Mouse (Mus musculus): ENCODE data around the gene Arrb1. TPM values are rescaled to one million over a fixed set of nuclear protein-coding genes. Genes with fewer than 3 reads are reported as not detected.
A peak's percentile ranks its signal among the peaks of the same experiment; 100 is the strongest.

Gene Arrb1
- polyA plus RNA-seq, 1 experiment: 29.6 TPM

- no peaks in the 10 kb centered on the region for H3K36me3 ChIP-seq (ENCODE audit: control insufficient read depth, insufficient read depth, low read length)
Measured at GRCm38 (mm10) chr7:99534501-99534900, 765 bp upstream of the Arrb1 start.

DNA sequence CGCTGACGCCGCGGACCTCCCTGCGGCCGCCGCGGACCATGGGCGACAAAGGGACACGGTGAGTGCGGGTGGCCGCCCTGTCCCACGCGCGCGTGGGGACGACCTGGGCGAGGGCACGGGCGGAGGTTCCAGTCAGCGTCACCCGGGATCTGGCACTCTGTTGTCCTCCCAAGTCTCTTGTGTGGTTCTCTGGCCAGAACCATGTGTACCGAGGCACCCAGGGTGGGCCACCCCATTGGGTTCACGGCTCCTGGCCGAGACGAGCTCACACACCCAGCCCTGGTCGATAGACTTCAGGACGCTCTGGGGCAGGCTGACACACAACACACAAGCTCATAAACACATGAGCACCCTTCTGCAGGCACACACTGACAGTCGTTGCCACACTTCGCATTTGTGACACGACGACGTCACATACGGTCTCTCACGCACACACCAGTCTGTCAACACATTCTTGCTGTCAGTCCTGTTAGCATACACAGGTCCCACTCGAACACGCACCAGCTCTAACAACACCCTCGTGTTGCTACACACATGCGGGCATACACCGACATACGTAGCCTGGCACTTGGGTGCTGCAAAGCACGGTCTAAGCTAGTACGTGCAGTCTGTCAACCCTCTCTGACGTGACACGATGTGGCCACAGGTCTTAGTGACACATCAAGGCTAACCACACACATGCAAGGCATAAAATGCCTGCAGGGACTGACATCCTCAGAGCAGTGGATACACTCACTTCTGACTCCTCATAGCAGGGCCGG is 655 bp downstream of the Arrb1 start:
- H3K27ac ChIP-seq (ENCODE audit: control insufficient read depth, insufficient read depth, low read length): no peak overlapping the region
- no peak for TF ChIP-seq CTCF (IDR thresholded peaks at IDR 0.05; ENCODE audit: borderline replicate concordance, control insufficient read depth, extremely low read depth, insufficient read depth, low read length, poor library complexity)
- TF ChIP-seq POLR2A (IDR thresholded peaks at IDR 0.05; ENCODE audit: control insufficient read depth, extremely low read depth, insufficient read depth, low read length, poor library complexity): no peak
- no peaks in the 10 kb centered on the region for H3K27me3 ChIP-seq (ENCODE audit: control insufficient read depth, insufficient read depth, low read length)
- peak; percentile 49 for DNase-seq
- peak overlapping the region; percentile 75 for H3K4me3 ChIP-seq (ENCODE audit: control insufficient read depth, insufficient read depth, low read length)
- WGBS: 5% methylated on average over 46 of the region's 46 CpGs
- no peaks in the 10 kb centered on the region for H3K36me3 ChIP-seq (ENCODE audit: control insufficient read depth, insufficient read depth, low read length)
- peaks cover 34% of the 10 kb centered on the region for H3K4me1 ChIP-seq (replicated peaks; ENCODE audit: control insufficient read depth, insufficient read depth, low read length)

More at GRCm38 (mm10) chr7:99534501-99534900, 765 bp upstream of the Arrb1 start:
- H3K4me3 ChIP-seq (ENCODE audit: control insufficient read depth, insufficient read depth, low read length): no peak overlapping the region
- H3K27me3 ChIP-seq (ENCODE audit: control insufficient read depth, insufficient read depth, low read length): no peaks in the 10 kb centered on the region
- DNase-seq: no peak
- peak overlapping the region; percentile 65 for H3K27ac ChIP-seq (ENCODE audit: control insufficient read depth, insufficient read depth, low read length)
- peaks cover 31% of the 10 kb centered on the region for H3K4me1 ChIP-seq (replicated peaks; ENCODE audit: control insufficient read depth, insufficient read depth, low read length)
- whole genome bisulfite sequencing: 64% methylated on average over 5 of the region's 5 CpGs
- no peak for TF ChIP-seq POLR2A (IDR thresholded peaks at IDR 0.05; ENCODE audit: control insufficient read depth, extremely low read depth, insufficient read depth, low read length, poor library complexity)
- TF ChIP-seq CTCF (IDR thresholded peaks at IDR 0.05; ENCODE audit: borderline replicate concordance, control insufficient read depth, extremely low read depth, insufficient read depth, low read length, poor library complexity): no peak

GRCm38 (mm10) chr7:99537183-99537756 is 2.0 kb downstream of the Arrb1 start:
- no peaks in the 10 kb centered on the region for H3K36me3 ChIP-seq (ENCODE audit: control insufficient read depth, insufficient read depth, low read length)
- peaks cover 26% of the 10 kb centered on the region for H3K4me1 ChIP-seq (replicated peaks; ENCODE audit: control insufficient read depth, insufficient read depth, low read length)
- no peak overlapping the region for H3K4me3 ChIP-seq (ENCODE audit: control insufficient read depth, insufficient read depth, low read length)
- no peaks in the 10 kb centered on the region for H3K27me3 ChIP-seq (ENCODE audit: control insufficient read depth, insufficient read depth, low read length)
- 89% methylated on average over 5 of the region's 5 CpGs for WGBS
- no peak overlapping the region for H3K27ac ChIP-seq (ENCODE audit: control insufficient read depth, insufficient read depth, low read length)
- DNase-seq: no peak
- TF ChIP-seq POLR2A (IDR thresholded peaks at IDR 0.05; ENCODE audit: control insufficient read depth, extremely low read depth, insufficient read depth, low read length, poor library complexity): no peak
- TF ChIP-seq CTCF (IDR thresholded peaks at IDR 0.05; ENCODE audit: borderline replicate concordance, control insufficient read depth, extremely low read depth, insufficient read depth, low read length, poor library complexity): no peak

- TF ChIP-seq POLR2A (IDR thresholded peaks at IDR 0.05; ENCODE audit: control insufficient read depth, extremely low read depth, insufficient read depth, low read length, poor library complexity) (no peak), CTCF (IDR thresholded peaks at IDR 0.05; ENCODE audit: borderline replicate concordance, control insufficient read depth, extremely low read depth, insufficient read depth, low read length, poor library complexity) (no peak)
- no peak overlapping the region for H3K27ac ChIP-seq (ENCODE audit: control insufficient read depth, insufficient read depth, low read length)
- WGBS: 95% methylated on average over 4 of the region's 4 CpGs
- H3K4me3 ChIP-seq (ENCODE audit: control insufficient read depth, insufficient read depth, low read length): no peak overlapping the region
- no peaks in the 10 kb centered on the region for H3K36me3 ChIP-seq (ENCODE audit: control insufficient read depth, insufficient read depth, low read length)
- no peaks in the 10 kb centered on the region for H3K27me3 ChIP-seq (ENCODE audit: control insufficient read depth, insufficient read depth, low read length)
- no peak for DNase-seq
- peaks cover 26% of the 10 kb centered on the region for H3K4me1 ChIP-seq (replicated peaks; ENCODE audit: control insufficient read depth, insufficient read depth, low read length)
Measured at GRCm38 (mm10) chr7:99538421-99538820, 3.2 kb downstream of the Arrb1 start.

DNA sequence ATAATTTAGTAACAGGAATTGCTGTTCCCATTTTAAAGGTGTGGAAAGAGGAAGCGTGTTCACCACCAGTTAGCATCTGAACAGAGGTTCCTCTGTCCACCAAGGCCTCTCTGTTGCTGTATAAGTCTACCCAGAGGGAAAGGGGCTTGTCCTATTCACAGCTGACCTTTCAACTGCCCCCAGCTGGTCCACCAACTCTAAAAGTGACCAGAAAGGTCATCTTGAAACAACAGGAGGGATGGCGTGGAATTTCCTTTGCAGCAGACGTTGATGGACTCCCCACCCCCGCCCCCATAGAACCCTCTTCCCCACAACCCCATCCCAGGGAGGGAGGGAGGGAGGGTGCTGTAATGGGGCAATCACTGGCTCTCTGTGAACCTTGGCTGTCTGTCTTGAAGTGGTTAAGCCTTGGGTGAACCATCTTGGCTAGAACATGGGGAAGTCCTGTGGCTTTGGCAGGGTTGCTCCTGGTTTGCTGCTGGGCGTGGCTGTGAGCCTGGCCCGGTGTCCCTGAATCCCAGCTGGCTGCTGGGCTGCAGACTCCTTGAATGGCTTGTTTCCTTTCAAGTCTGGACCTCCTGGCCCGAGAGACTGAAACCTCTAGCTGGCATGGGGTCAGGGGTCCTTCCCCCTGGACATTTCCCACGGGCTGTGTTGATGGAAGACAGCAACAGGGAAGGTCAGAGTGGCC is 4.1 kb downstream of the Arrb1 start:
- H3K4me3 ChIP-seq (ENCODE audit: control insufficient read depth, insufficient read depth, low read length): no peak overlapping the region
- no peak for DNase-seq
- no peaks in the 10 kb centered on the region for H3K36me3 ChIP-seq (ENCODE audit: control insufficient read depth, insufficient read depth, low read length)
- WGBS: 24% methylated on average over 8 of the region's 8 CpGs
- H3K4me1 ChIP-seq (replicated peaks; ENCODE audit: control insufficient read depth, insufficient read depth, low read length): peaks cover 21% of the 10 kb centered on the region
- no peaks in the 10 kb centered on the region for H3K27me3 ChIP-seq (ENCODE audit: control insufficient read depth, insufficient read depth, low read length)
- no peak overlapping the region for H3K27ac ChIP-seq (ENCODE audit: control insufficient read depth, insufficient read depth, low read length)
- TF ChIP-seq CTCF (IDR thresholded peaks at IDR 0.05; ENCODE audit: borderline replicate concordance, control insufficient read depth, extremely low read depth, insufficient read depth, low read length, poor library complexity) (no peak), POLR2A (IDR thresholded peaks at IDR 0.05; ENCODE audit: control insufficient read depth, extremely low read depth, insufficient read depth, low read length, poor library complexity) (no peak)

GRCm38 (mm10) chr7:99540016-99540415 is 4.8 kb downstream of the Arrb1 start:
- Histone ChIP-seq H3K36me3 (ENCODE audit: control insufficient read depth, insufficient read depth, low read length) (no peaks in the 10 kb centered on the region), H3K4me1 (replicated peaks; ENCODE audit: control insufficient read depth, insufficient read depth, low read length) (peaks cover 16% of the 10 kb centered on the region), H3K4me3 (ENCODE audit: control insufficient read depth, insufficient read depth, low read length) (no peak overlapping the region), H3K27me3 (ENCODE audit: control insufficient read depth, insufficient read depth, low read length) (no peaks in the 10 kb centered on the region), H3K27ac (ENCODE audit: control insufficient read depth, insufficient read depth, low read length) (no peak overlapping the region)
- no peak for DNase-seq
- WGBS: 81% methylated on average over 2 of the region's 2 CpGs
- TF ChIP-seq CTCF (IDR thresholded peaks at IDR 0.05; ENCODE audit: borderline replicate concordance, control insufficient read depth, extremely low read depth, insufficient read depth, low read length, poor library complexity) (no peak), POLR2A (IDR thresholded peaks at IDR 0.05; ENCODE audit: control insufficient read depth, extremely low read depth, insufficient read depth, low read length, poor library complexity) (no peak)
